Mouse (Mus musculus) intestine, embryonic 15.5 days (tissue): Measurements from ENCODE around the gene Zfp648. TPM values are rescaled to one million over a fixed set of nuclear protein-coding genes. Genes with fewer than 3 reads are reported as not detected.

Experiments used
- ATAC-seq: fragments of 200-750 bp; cut with Nextera tagmentation; 2 replicates; pipeline ENCODE4 v1.8.0; 2017; ENCODE audit warnings: moderate TSS enrichment, moderate library complexity
- H3K27ac ChIP-seq: fragments of 300-500 bp; sonication (generic); 2 replicates; pipeline ENCODE4 v1.5.1; 2015; ENCODE audit warnings: mild to moderate bottlenecking, inconsistent platforms
- H3K27me3 ChIP-seq: fragments of 300-500 bp; sonication (generic); replicated peaks from 2 replicates; pipeline ENCODE4 v1.6.1; 2015; ENCODE audit warnings: inconsistent platforms
- H3K36me3 ChIP-seq: fragments of 300-500 bp; sonication (generic); 2 replicates; pipeline ENCODE4 v1.6.1; 2015; ENCODE audit warnings: inconsistent platforms
- H3K4me1 ChIP-seq: fragments of 300-500 bp; sonication (generic); replicated peaks from 2 replicates; pipeline ENCODE4 v1.6.1; 2015; ENCODE audit warnings: inconsistent platforms
- H3K4me2 ChIP-seq: fragments of 300-500 bp; sonication (generic); replicated peaks from 2 replicates; pipeline ENCODE4 v1.6.1; 2015; ENCODE audit warnings: mild to moderate bottlenecking, inconsistent platforms
- H3K4me3 ChIP-seq: fragments of 300-500 bp; sonication (generic); replicated peaks from 2 replicates; pipeline ENCODE4 v1.5.1; 2015; ENCODE audit warnings: inconsistent platforms
- H3K9ac ChIP-seq: fragments of 300-500 bp; sonication (generic); 2 replicates; pipeline ENCODE4 v1.6.1; 2015; ENCODE audit warnings: inconsistent platforms
- H3K9me3 ChIP-seq: fragments of 300-500 bp; sonication (generic); 2 replicates; pipeline ENCODE4 v1.6.1; 2016; ENCODE audit warnings: inconsistent platforms
- whole genome bisulfite sequencing: fragments of 180-500 bp; shearing (Covaris S2); methylation state at CpG from one replicate; pipeline ENCODE4 v1.1.7; 2015; 5-methylcytosine and 5-hydroxymethylcytosine counted together
- polyA plus RNA-seq: library from polyadenylated mRNA; unstranded; fragments of >200 nt; fragmentation: Nextera tagmentation; extraction: Ambion mirVana; gene quantifications from 2 replicates; pipeline ENCODE4 v1.2.1, GENCODE M21; 2015

The Zfp648 gene
- polyA plus RNA-seq, 1 experiment from 2014 or later: not detected

- no peaks in the 10 kb centered on the region for H3K4me1 ChIP-seq
- no peak overlapping the region for H3K27ac ChIP-seq
- H3K36me3 ChIP-seq: no peaks in the 10 kb centered on the region
- no peak overlapping the region for H3K4me2 ChIP-seq
- H3K27me3 ChIP-seq: no peaks in the 10 kb centered on the region
- H3K9ac ChIP-seq: no peak overlapping the region
- no peaks in the 10 kb centered on the region for H3K9me3 ChIP-seq
- ATAC-seq: no peak
- H3K4me3 ChIP-seq: no peak overlapping the region
- 72% methylated on average over 6 of the region's 6 CpGs for WGBS
These were observed 32.0 kb downstream of the Zfp648 start for GRCm38 (mm10) chr1:154233033-154233432.

GRCm38 (mm10) chr1:154234814-154235213 lies 33.8 kb downstream of the Zfp648 start:
- ATAC-seq: no peak
- H3K9me3 ChIP-seq: no peaks in the 10 kb centered on the region
- H3K27ac ChIP-seq: no peak overlapping the region
- no peaks in the 10 kb centered on the region for H3K27me3 ChIP-seq
- no peaks in the 10 kb centered on the region for H3K4me1 ChIP-seq
- H3K4me3 ChIP-seq: no peak overlapping the region
- H3K4me2 ChIP-seq: no peak overlapping the region
- H3K36me3 ChIP-seq: no peaks in the 10 kb centered on the region
- 87% methylated on average over 9 of the region's 9 CpGs for WGBS
- no peak overlapping the region for H3K9ac ChIP-seq

GRCm38 (mm10) chr1:154238876-154239275 lies 37.9 kb downstream of the Zfp648 start:
- ATAC-seq: no peak
- no peak overlapping the region for H3K4me2 ChIP-seq
- no peak overlapping the region for H3K27ac ChIP-seq
- no peaks in the 10 kb centered on the region for H3K36me3 ChIP-seq
- no peak overlapping the region for H3K4me3 ChIP-seq
- H3K9ac ChIP-seq: no peak overlapping the region
- no peaks in the 10 kb centered on the region for H3K4me1 ChIP-seq
- H3K27me3 ChIP-seq: no peaks in the 10 kb centered on the region
- no peaks in the 10 kb centered on the region for H3K9me3 ChIP-seq

- WGBS: 71% methylated on average over 2 of the region's 2 CpGs
- Histone ChIP-seq H3K27me3 (no peaks in the 10 kb centered on the region), H3K4me2 (no peak overlapping the region), H3K4me3 (no peak overlapping the region), H3K27ac (no peak overlapping the region), H3K36me3 (no peaks in the 10 kb centered on the region), H3K9me3 (no peaks in the 10 kb centered on the region), H3K4me1 (no peaks in the 10 kb centered on the region), H3K9ac (no peak overlapping the region)
- ATAC-seq: no peak
These were observed 50.2 kb downstream of the Zfp648 start for GRCm38 (mm10) chr1:154251186-154251585.

GRCm38 (mm10) chr1:154252739-154253138 lies 51.8 kb downstream of the Zfp648 start:
- ATAC-seq: no peak
- no peaks in the 10 kb centered on the region for H3K36me3 ChIP-seq
- 54% methylated on average over 5 of the region's 5 CpGs for WGBS
- no peak overlapping the region for H3K4me3 ChIP-seq
- H3K27me3 ChIP-seq: no peaks in the 10 kb centered on the region
- H3K9ac ChIP-seq: no peak overlapping the region
- no peak overlapping the region for H3K27ac ChIP-seq
- H3K4me2 ChIP-seq: no peak overlapping the region
- no peaks in the 10 kb centered on the region for H3K9me3 ChIP-seq
- H3K4me1 ChIP-seq: no peaks in the 10 kb centered on the region
